Mouse (Mus musculus): ENCODE results near the gene Fig4. TPM values are rescaled to one million over a fixed set of nuclear protein-coding genes. Genes with fewer than 3 reads are reported as not detected.

Fig4 gene
- polyA plus RNA-seq (2012; rRNA removed), result 8.4 and 9.1 TPM in 2 replicates

- no peaks in the 10 kb centered on the region for H3K27me3 ChIP-seq (ENCODE audit: control insufficient read depth, insufficient read depth, low read length)
- H3K4me1 ChIP-seq (ENCODE audit: control insufficient read depth, insufficient read depth, insufficient read length), result 0 out of 2 replicates have a peak, but pooled peaks cover 3% of the 10 kb centered on the region
- peak; percentile 83 for DNase-seq (ENCODE audit: low read depth in 1 of 2, low spot score in 2 of 2)
- H3K36me3 ChIP-seq (ENCODE audit: control insufficient read depth, insufficient read depth, low read length), result no peaks in the 10 kb centered on the region
- H3K27ac ChIP-seq (ENCODE audit: insufficient read depth, low read length), result peak within 1 kb of the TSS; percentile 78
- TF ChIP-seq POLR2A (IDR thresholded peaks at IDR 0.05; ENCODE audit: low read depth, low read length), result 0 out of 2 replicates have a peak, but pooled peaks have one; percentile 42
- TF ChIP-seq CTCF (IDR thresholded peaks at IDR 0.05; ENCODE audit: extremely low read depth, insufficient read depth, insufficient read length, insufficient replicate concordance), result no peak
- WGBS, result 1% methylated on average over 38 of the region's 38 CpGs
- H3K4me3 ChIP-seq (ENCODE audit: extremely low read depth, insufficient read depth, insufficient read length), result peak within 1 kb of the TSS; percentile 88
Observed at GRCm38 (mm10) chr10:41302689-41303431, at the start of gene Fig4. Gene Fig4, minus strand, starts transcription at chr10:41303260.

DNA sequence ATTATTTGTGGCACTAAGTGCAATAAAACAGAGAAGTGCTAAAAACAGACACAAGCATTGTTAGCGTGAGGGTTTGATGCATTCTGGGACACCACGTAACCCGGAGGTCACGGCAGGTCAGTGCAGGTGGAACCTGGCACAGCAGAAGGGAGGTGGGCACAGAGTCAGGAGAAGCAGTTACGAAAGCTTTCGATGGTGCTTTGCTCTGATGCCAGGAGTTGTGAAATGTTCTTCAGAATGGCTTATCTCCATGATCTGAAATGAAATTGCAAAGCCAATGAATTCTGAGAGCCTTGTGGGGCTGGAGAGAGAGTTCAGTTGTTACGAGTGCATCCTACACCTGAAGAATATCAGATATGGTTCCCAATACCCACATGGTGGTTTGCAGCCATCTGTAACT lies 38.3 kb upstream of the Fig4 start:
- Histone ChIP-seq H3K27me3 (ENCODE audit: control insufficient read depth, insufficient read depth, low read length) (no peaks in the 10 kb centered on the region), H3K36me3 (ENCODE audit: control insufficient read depth, insufficient read depth, low read length) (no peaks in the 10 kb centered on the region), H3K4me1 (ENCODE audit: control insufficient read depth, insufficient read depth, insufficient read length) (no peaks in the 10 kb centered on the region), H3K27ac (ENCODE audit: insufficient read depth, low read length) (no peak overlapping the region), H3K4me3 (ENCODE audit: extremely low read depth, insufficient read depth, insufficient read length) (no peak overlapping the region)
- no peak for DNase-seq (ENCODE audit: low read depth in 1 of 2, low spot score in 2 of 2)
- TF ChIP-seq CTCF (IDR thresholded peaks at IDR 0.05; ENCODE audit: extremely low read depth, insufficient read depth, insufficient read length, insufficient replicate concordance) (no peak), POLR2A (IDR thresholded peaks at IDR 0.05; ENCODE audit: low read depth, low read length) (no peak)
- 74% methylated on average over 7 of the region's 7 CpGs for WGBS

DNA sequence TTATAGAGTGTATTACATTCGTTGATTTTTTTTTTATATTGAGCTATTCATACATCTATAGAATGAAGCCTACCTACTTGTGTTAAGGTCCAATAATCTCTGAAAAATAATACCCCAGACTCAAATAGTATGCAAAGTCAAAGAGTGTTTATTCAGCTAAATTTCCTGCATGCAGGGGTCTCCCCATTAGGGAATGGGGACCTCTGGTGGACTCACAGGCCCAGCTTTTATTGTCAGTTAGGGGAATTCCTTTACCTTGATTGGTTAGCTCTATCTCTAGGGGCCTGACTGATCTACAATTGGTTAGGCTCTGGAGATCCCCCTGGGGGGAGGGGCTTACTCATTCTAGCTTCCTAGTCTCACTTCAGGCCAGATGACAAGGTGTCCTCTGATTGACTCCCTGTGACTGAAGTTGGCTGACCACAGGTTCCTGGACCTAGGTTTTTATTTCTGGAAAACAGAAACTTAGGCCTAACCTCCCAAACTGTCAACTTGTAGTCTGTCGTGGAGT lies 29.5 kb upstream of the Fig4 start:
- no peaks in the 10 kb centered on the region for H3K4me1 ChIP-seq (ENCODE audit: control insufficient read depth, insufficient read depth, insufficient read length)
- no peaks in the 10 kb centered on the region for H3K36me3 ChIP-seq (ENCODE audit: control insufficient read depth, insufficient read depth, low read length)
- no peak overlapping the region for H3K27ac ChIP-seq (ENCODE audit: insufficient read depth, low read length)
- H3K4me3 ChIP-seq (ENCODE audit: extremely low read depth, insufficient read depth, insufficient read length), result no peak overlapping the region
- WGBS, result 87% methylated on average over 2 of the region's 2 CpGs
- TF ChIP-seq CTCF (IDR thresholded peaks at IDR 0.05; ENCODE audit: extremely low read depth, insufficient read depth, insufficient read length, insufficient replicate concordance) (no peak), POLR2A (IDR thresholded peaks at IDR 0.05; ENCODE audit: low read depth, low read length) (no peak)
- DNase-seq (ENCODE audit: low read depth in 1 of 2, low spot score in 2 of 2), result no peak
- no peaks in the 10 kb centered on the region for H3K27me3 ChIP-seq (ENCODE audit: control insufficient read depth, insufficient read depth, low read length)

DNA sequence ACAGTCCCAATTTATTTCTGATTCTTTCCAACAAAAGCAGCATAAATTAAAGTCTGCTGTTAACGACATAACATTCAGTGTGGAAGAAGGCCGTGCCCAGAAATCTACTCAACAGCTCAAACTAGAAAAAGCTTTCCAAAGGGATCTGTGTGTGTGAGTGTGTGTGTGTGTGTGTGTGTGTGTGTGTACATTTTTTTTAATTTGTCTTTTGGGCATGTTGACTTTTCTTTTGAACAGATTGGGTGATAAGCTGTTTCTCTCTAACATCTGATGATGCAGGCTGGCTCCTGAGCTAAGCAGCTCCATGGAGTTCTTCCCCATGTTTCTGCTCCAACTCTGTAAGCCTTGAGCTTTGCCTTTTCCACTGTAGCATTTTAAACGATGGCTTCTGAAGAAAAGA lies 12.8 kb upstream of the Fig4 start:
- no peak for DNase-seq (ENCODE audit: low read depth in 1 of 2, low spot score in 2 of 2)
- TF ChIP-seq CTCF (IDR thresholded peaks at IDR 0.05; ENCODE audit: extremely low read depth, insufficient read depth, insufficient read length, insufficient replicate concordance) (no peak), POLR2A (IDR thresholded peaks at IDR 0.05; ENCODE audit: low read depth, low read length) (no peak)
- Histone ChIP-seq H3K4me3 (ENCODE audit: extremely low read depth, insufficient read depth, insufficient read length) (no peak overlapping the region), H3K27me3 (ENCODE audit: control insufficient read depth, insufficient read depth, low read length) (no peaks in the 10 kb centered on the region), H3K27ac (ENCODE audit: insufficient read depth, low read length) (no peak overlapping the region), H3K36me3 (ENCODE audit: control insufficient read depth, insufficient read depth, low read length) (no peaks in the 10 kb centered on the region), H3K4me1 (ENCODE audit: control insufficient read depth, insufficient read depth, insufficient read length) (no peaks in the 10 kb centered on the region)
- 89% methylated on average over 3 of the region's 3 CpGs for WGBS

DNA sequence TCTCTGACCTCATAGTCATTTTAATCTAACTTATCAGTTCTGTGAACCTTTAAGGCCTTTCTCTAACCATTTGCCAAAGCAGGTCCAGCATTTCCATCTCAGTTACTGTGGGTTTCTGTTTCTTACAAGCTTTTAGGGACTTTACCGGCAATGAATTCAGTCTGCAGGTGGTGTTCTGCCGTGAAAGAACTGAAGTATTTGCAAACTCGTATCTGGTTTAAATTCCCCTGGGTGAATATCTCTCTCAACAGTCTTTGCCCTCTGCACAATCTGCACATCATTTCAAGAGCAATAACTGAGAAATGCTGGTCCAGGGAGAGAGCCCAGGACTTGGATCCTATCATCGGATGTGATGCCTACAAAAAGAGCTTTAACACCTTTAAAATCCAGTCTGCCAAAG lies 5.1 kb upstream of the Fig4 start:
- no peak overlapping the region for H3K4me3 ChIP-seq (ENCODE audit: extremely low read depth, insufficient read depth, insufficient read length)
- H3K27ac ChIP-seq (ENCODE audit: insufficient read depth, low read length), result no peak overlapping the region
- no peaks in the 10 kb centered on the region for H3K36me3 ChIP-seq (ENCODE audit: control insufficient read depth, insufficient read depth, low read length)
- 76% methylated on average over 4 of the region's 4 CpGs for WGBS
- no peak for DNase-seq (ENCODE audit: low read depth in 1 of 2, low spot score in 2 of 2)
- no peaks in the 10 kb centered on the region for H3K27me3 ChIP-seq (ENCODE audit: control insufficient read depth, insufficient read depth, low read length)
- TF ChIP-seq CTCF (IDR thresholded peaks at IDR 0.05; ENCODE audit: extremely low read depth, insufficient read depth, insufficient read length, insufficient replicate concordance) (no peak), POLR2A (IDR thresholded peaks at IDR 0.05; ENCODE audit: low read depth, low read length) (no peak)
- 0 out of 2 replicates have a peak, but pooled peaks cover 3% of the 10 kb centered on the region for H3K4me1 ChIP-seq (ENCODE audit: control insufficient read depth, insufficient read depth, insufficient read length)

DNA sequence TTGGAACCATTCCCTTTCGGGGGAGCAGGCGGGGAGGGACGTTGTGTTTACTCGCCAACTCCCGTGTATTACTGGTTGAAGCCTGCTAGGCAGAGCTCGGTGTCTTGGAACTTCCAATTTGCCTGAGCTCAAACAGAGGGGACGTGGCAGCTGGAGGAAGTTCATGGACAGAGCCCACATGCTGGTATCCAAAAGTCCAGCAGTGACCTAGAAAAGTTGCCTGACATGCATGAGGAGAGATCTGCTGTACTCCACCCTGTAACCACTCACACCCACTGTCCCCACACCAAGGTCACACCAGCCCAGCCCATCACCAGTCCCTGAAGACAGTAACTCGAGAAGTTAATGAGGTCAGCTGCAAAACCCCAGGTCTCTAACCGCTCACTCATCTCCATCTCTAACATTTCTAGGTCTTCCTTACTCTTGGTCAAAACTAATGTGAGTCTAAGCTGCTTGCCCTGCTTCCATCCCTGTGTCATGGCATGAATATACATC lies 1.9 kb upstream of the Fig4 start:
- Histone ChIP-seq H3K36me3 (ENCODE audit: control insufficient read depth, insufficient read depth, low read length) (no peaks in the 10 kb centered on the region), H3K27me3 (ENCODE audit: control insufficient read depth, insufficient read depth, low read length) (no peaks in the 10 kb centered on the region), H3K27ac (ENCODE audit: insufficient read depth, low read length) (no peak overlapping the region), H3K4me1 (ENCODE audit: control insufficient read depth, insufficient read depth, insufficient read length) (0 out of 2 replicates have a peak, but pooled peaks cover 3% of the 10 kb centered on the region), H3K4me3 (ENCODE audit: extremely low read depth, insufficient read depth, insufficient read length) (no peak overlapping the region)
- 79% methylated on average over 9 of the region's 9 CpGs for WGBS
- no peak for TF ChIP-seq CTCF (IDR thresholded peaks at IDR 0.05; ENCODE audit: extremely low read depth, insufficient read depth, insufficient read length, insufficient replicate concordance)
- TF ChIP-seq POLR2A (IDR thresholded peaks at IDR 0.05; ENCODE audit: low read depth, low read length), result no peak
- no peak for DNase-seq (ENCODE audit: low read depth in 1 of 2, low spot score in 2 of 2)
